Mouse (Mus musculus): ENCODE results near the gene Eefsec. TPM values are rescaled to one million over a fixed set of nuclear protein-coding genes. Genes with fewer than 3 reads are reported as not detected.

Gene Eefsec
- polyA plus RNA-seq, 1 experiment from 2014 or later = 35.1 TPM

DNA sequence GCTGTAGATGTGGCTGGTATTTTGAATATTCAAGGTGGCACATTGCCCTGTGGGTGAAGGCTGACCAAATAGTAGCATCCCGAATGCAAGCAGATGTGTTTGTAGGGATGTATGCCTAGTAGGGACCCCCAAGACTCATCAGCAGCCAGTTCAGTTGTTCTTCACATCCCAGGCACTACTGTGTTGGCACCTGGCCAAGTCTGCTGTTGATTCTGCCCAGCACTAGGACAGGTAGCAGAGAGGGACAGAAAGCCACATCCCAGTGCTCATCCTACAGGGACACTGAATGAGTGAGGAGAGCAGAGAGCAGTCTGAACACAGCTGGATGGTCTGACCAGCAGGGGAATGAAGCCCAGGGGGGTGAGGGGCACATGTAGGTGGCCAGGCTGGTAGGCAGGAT, 197.1 kb downstream of the Eefsec start:
- no peak for ATAC-seq (ENCODE audit: insufficient number of reproducible peaks, low FRiP score, low TSS enrichment, low read depth)
- no peaks in the 10 kb centered on the region for H3K9me3 ChIP-seq
- no peaks in the 10 kb centered on the region for H3K27me3 ChIP-seq
- no peak overlapping the region for H3K4me3 ChIP-seq
- H3K27ac ChIP-seq = no peak overlapping the region
- H3K4me2 ChIP-seq = no peak overlapping the region
- no peaks in the 10 kb centered on the region for H3K36me3 ChIP-seq
- H3K4me1 ChIP-seq = 0 out of 2 replicates have a peak, but pooled peaks cover 2% of the 10 kb centered on the region
- 90% methylated on average over 1 of the region's 1 CpGs for WGBS
- H3K9ac ChIP-seq = no peak overlapping the region

DNA sequence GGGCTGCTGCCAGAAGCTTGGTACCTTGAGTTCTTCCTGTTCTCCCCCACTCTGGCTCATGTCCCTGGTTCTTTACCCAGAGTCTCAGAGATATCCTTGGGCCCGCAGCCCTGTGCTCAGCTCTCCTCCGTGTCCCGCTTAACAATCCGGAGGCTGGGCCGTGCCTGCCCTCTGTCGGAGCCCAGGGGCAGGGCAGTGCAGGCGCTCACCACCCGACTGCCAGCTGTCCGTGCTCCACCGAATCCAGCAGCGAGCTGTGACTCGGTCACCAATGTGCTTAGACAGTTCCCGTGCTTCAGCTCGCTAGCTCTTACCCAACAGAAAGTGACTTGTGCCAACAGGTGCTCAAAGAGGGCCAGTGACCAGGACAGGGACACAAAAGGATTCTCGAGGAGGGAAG, 203.7 kb downstream of the Eefsec start:
- Histone ChIP-seq H3K9me3 (no peaks in the 10 kb centered on the region), H3K9ac (no peak overlapping the region), H3K27ac (no peak overlapping the region), H3K4me1 (peaks cover 7% of the 10 kb centered on the region; the same call in 1 of the 2 replicates), H3K27me3 (no peaks in the 10 kb centered on the region; the same call in 1 of the 2 replicates), H3K36me3 (no peaks in the 10 kb centered on the region), H3K4me3 (0 out of 2 replicates have a peak overlapping the region, but pooled peaks have one; percentile 7), H3K4me2 (no peak overlapping the region)
- no peak for ATAC-seq (ENCODE audit: insufficient number of reproducible peaks, low FRiP score, low TSS enrichment, low read depth)
- WGBS = 4% methylated on average over 15 of the region's 15 CpGs

DNA sequence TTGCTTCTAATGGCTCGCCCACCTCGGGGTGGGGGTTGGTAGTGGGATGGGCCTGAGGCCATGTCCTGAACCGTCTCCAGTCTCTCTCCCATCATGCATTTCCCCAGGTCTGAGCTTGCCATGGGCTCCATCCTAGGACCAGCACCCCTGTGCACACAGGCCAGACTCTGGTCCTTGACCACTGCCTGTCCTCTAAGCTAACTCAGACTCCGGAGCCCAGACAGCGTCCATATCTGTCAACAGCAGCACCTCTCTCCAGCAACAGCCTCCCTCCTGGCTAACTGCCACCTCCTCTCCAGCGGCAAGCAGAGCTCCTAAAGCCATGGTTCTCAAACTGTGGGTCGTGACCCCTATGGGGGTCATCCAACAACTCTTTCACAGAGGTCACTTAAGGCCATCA, 209.8 kb downstream of the Eefsec start:
- WGBS = 21% methylated on average over 7 of the region's 7 CpGs
- no peak overlapping the region for H3K27ac ChIP-seq
- H3K4me1 ChIP-seq = peaks cover 7% of the 10 kb centered on the region
- H3K27me3 ChIP-seq = peaks cover 32% of the 10 kb centered on the region
- no peak for ATAC-seq (ENCODE audit: insufficient number of reproducible peaks, low FRiP score, low TSS enrichment, low read depth)
- no peak overlapping the region for H3K4me3 ChIP-seq
- H3K9me3 ChIP-seq = no peaks in the 10 kb centered on the region
- H3K9ac ChIP-seq = no peak overlapping the region
- H3K4me2 ChIP-seq = no peak overlapping the region
- H3K36me3 ChIP-seq = no peaks in the 10 kb centered on the region

DNA sequence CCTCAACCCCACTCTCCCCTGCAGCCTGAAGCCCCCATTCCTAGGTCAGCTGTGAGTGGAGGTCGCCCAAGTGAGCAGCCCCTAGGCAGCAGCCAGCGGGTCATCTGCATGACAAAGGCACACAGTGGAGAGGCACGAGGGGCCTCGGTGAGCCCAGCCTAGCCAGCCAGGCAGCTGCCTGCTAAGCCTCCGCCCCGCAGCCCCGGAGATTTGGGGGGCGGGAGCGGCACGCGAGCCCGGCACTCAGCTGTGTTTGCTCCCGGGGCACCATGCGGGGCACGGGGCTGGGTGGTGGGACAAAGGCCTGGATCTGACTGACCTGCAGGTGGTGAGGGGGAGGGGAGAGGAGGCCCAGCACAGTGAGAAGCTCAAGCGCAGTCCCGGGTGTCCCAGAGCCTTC, 210.4 kb downstream of the Eefsec start:
- Histone ChIP-seq H3K4me3 (no peak overlapping the region), H3K27me3 (peaks cover 32% of the 10 kb centered on the region), H3K4me2 (0 out of 2 replicates have a peak overlapping the region, but pooled peaks have one; percentile 13), H3K9me3 (no peaks in the 10 kb centered on the region), H3K36me3 (no peaks in the 10 kb centered on the region), H3K4me1 (peaks cover 7% of the 10 kb centered on the region), H3K27ac (no peak overlapping the region), H3K9ac (no peak overlapping the region)
- 5% methylated on average over 17 of the region's 17 CpGs for WGBS
- no peak for ATAC-seq (ENCODE audit: insufficient number of reproducible peaks, low FRiP score, low TSS enrichment, low read depth)

DNA sequence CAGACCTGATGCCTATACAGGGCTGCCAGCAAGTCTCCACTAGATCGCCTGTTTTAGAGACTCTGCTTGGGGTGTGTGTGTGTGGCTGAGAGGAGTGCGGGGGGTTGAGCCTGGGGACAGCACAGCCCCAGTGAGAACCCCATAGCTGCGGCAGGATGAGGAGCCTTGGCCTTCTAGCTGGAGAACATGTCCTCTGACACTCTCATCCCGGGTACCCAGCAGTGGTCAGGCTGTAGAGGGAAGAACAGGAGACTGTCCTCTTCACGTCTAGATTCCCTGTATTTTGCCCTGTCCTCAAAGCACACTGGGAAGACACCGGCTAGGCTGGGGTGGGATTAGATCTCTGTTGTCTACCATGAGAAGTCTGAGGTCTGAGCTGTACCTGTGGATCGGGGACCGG, 210.9 kb downstream of the Eefsec start:
- H3K4me1 ChIP-seq = peaks cover 7% of the 10 kb centered on the region
- no peak for ATAC-seq (ENCODE audit: insufficient number of reproducible peaks, low FRiP score, low TSS enrichment, low read depth)
- H3K9me3 ChIP-seq = no peaks in the 10 kb centered on the region
- no peaks in the 10 kb centered on the region for H3K36me3 ChIP-seq
- no peak overlapping the region for H3K27ac ChIP-seq
- H3K27me3 ChIP-seq = peaks cover 32% of the 10 kb centered on the region
- no peak overlapping the region for H3K4me3 ChIP-seq
- no peak overlapping the region for H3K9ac ChIP-seq
- H3K4me2 ChIP-seq = no peak overlapping the region
- WGBS = 33% methylated on average over 8 of the region's 8 CpGs

DNA sequence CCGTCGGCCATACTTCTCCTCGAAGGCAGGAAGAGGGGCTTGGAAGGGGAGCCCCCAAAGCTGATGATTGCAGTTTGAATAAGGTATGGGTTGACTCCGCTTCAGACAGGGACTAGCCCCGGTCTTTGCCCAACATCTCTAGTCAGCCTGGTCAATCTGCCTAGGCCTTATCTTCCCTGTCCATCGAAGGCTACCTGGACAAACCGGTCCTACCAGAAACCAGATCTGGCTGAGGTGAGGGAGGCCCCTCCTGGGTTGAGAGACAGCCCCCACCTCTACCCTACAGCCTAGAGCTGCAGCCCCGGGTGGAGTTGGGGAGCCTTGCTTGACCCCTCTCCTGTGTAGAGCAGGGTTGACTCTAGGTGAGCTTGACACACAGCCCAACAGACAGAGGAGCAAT, 212.3 kb downstream of the Eefsec start:
- Histone ChIP-seq H3K27ac (no peak overlapping the region), H3K4me3 (no peak overlapping the region), H3K4me1 (peaks cover 7% of the 10 kb centered on the region), H3K9me3 (no peaks in the 10 kb centered on the region), H3K36me3 (no peaks in the 10 kb centered on the region), H3K27me3 (peaks cover 32% of the 10 kb centered on the region), H3K9ac (no peak overlapping the region), H3K4me2 (no peak overlapping the region)
- WGBS = 64% methylated on average over 8 of the region's 8 CpGs
- no peak for ATAC-seq (ENCODE audit: insufficient number of reproducible peaks, low FRiP score, low TSS enrichment, low read depth)

DNA sequence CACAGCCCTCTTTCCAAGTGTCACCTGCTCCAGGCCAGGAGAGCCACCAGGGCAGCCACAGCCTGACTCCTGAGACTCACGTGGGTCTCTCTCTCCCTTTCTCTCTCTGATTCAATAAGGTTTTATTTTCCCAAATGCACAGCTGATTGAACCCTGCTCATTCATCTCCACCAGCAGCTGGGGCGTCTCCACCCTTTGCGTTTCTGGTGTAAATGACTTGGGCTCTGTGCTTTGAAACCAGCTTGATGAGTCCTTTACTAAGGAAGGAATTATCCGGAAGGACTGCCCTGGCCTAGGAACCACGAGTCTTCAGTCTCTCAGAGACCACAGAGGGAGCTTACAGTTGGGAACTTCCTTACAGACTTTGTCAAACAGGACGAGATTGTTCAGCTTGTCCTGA, 214.1 kb downstream of the Eefsec start:
- ATAC-seq (ENCODE audit: insufficient number of reproducible peaks, low FRiP score, low TSS enrichment, low read depth) = no peak
- Histone ChIP-seq H3K27ac (no peak overlapping the region), H3K9ac (no peak overlapping the region), H3K36me3 (no peaks in the 10 kb centered on the region), H3K4me3 (no peak overlapping the region), H3K4me1 (peaks cover 7% of the 10 kb centered on the region), H3K4me2 (no peak overlapping the region), H3K9me3 (no peaks in the 10 kb centered on the region), H3K27me3 (peaks cover 32% of the 10 kb centered on the region)
- 62% methylated on average over 6 of the region's 6 CpGs for WGBS

DNA sequence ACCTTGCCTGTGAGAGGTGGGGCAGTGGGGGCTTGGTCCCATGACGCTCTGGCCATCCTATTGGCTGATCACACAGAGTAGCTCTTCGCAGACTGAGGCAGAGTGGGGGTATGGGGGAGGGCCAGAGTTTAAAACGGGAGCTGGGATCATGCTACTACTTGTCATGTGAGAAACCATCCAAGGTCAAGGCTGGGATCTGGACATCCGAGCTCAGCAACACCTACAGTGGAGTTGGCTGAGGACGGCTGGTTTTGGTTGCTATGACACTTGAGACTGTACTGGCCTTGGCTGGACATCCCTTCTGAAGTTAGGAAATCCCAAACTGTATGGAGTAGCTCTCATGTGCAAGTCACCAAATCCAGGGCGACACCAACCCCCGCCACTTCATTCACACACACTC, 214.5 kb downstream of the Eefsec start:
- Histone ChIP-seq H3K4me3 (no peak overlapping the region), H3K4me2 (no peak overlapping the region), H3K4me1 (peaks cover 7% of the 10 kb centered on the region), H3K27me3 (peaks cover 28% of the 10 kb centered on the region), H3K9ac (no peak overlapping the region), H3K27ac (no peak overlapping the region), H3K36me3 (no peaks in the 10 kb centered on the region), H3K9me3 (no peaks in the 10 kb centered on the region)
- no peak for ATAC-seq (ENCODE audit: insufficient number of reproducible peaks, low FRiP score, low TSS enrichment, low read depth)
- WGBS = 72% methylated on average over 7 of the region's 7 CpGs

DNA sequence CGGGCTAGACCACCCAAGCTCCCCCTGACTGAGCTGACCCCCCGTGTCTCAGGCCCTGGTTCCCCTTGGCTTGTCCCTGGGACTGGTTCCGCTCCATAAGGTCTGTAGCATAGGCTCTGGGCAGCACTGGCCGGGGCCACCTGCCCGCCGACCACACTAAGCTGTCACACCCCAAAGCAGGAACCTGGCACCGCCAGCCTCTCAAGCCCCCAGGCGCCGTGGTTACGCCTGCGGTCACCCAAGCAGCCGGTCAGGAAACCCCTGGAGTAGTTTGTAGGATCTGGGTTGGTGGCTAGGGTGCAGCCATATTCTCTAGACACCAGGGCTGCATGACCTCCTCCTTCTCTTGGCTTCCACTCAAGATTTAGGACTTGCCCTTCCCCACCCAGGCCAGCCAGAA, 217.1 kb downstream of the Eefsec start:
- Histone ChIP-seq H3K27me3 (0 out of 2 replicates have a peak, but pooled peaks cover 5% of the 10 kb centered on the region), H3K9me3 (no peaks in the 10 kb centered on the region), H3K27ac (no peak overlapping the region), H3K4me2 (no peak overlapping the region), H3K4me3 (no peak overlapping the region), H3K36me3 (no peaks in the 10 kb centered on the region), H3K4me1 (0 out of 2 replicates have a peak, but pooled peaks cover 5% of the 10 kb centered on the region), H3K9ac (no peak overlapping the region)
- no peak for ATAC-seq (ENCODE audit: insufficient number of reproducible peaks, low FRiP score, low TSS enrichment, low read depth)
- 84% methylated on average over 12 of the region's 12 CpGs for WGBS

DNA sequence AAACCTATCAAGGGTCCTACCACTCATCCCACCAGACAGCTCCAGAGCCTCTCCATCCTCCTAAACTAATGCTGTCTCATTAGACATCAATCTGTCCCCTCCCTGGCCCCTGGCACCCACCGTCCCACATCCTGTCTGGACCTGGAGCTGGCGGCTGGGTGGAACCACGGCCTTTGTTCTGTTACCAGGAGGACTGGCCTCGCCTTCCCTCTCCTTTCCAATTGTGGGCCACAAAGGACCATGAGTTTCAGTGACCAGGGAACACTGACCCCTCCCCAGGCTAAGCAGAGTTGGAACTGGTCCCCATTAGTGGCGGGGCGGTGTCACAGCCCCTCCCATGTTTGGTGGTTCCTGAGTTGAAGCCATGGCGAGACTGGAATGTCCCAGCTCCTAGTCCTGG, 218.8 kb downstream of the Eefsec start:
- Histone ChIP-seq H3K27me3 (0 out of 2 replicates have a peak, but pooled peaks cover 2% of the 10 kb centered on the region), H3K4me2 (no peak overlapping the region), H3K27ac (no peak overlapping the region), H3K36me3 (no peaks in the 10 kb centered on the region), H3K4me3 (no peak overlapping the region), H3K9me3 (no peaks in the 10 kb centered on the region), H3K9ac (no peak overlapping the region), H3K4me1 (0 out of 2 replicates have a peak, but pooled peaks cover 5% of the 10 kb centered on the region)
- WGBS = 42% methylated on average over 7 of the region's 7 CpGs
- no peak for ATAC-seq (ENCODE audit: insufficient number of reproducible peaks, low FRiP score, low TSS enrichment, low read depth)

DNA sequence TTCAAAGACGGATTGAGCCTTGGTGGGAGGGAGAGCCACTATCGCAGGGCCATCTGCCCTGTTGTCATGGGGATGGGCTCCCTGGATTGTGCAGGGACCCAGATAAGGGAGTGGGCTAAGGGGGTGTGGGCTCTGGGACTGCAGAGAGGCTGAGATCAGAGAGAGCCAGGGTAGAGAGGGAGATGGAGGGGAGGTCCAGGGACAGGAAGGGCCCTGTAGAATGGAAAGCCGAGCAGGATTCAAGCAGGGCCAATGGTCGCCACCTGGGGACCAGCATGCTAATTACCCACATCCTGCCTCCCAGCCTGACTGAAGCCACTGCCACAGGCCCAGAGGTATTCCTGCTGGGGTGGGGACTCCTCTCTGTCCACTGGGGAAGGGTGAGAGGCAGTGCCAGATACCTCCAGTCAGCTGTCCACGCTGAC, 219.8 kb downstream of the Eefsec start:
- H3K9ac ChIP-seq = no peak overlapping the region
- no peak for ATAC-seq (ENCODE audit: insufficient number of reproducible peaks, low FRiP score, low TSS enrichment, low read depth)
- no peaks in the 10 kb centered on the region for H3K36me3 ChIP-seq
- H3K4me3 ChIP-seq = no peak overlapping the region
- H3K4me1 ChIP-seq = 0 out of 2 replicates have a peak, but pooled peaks cover 5% of the 10 kb centered on the region
- H3K9me3 ChIP-seq = no peaks in the 10 kb centered on the region
- no peak overlapping the region for H3K27ac ChIP-seq
- H3K4me2 ChIP-seq = no peak overlapping the region
- 25% methylated on average over 5 of the region's 5 CpGs for WGBS
- 0 out of 2 replicates have a peak, but pooled peaks cover 2% of the 10 kb centered on the region for H3K27me3 ChIP-seq

DNA sequence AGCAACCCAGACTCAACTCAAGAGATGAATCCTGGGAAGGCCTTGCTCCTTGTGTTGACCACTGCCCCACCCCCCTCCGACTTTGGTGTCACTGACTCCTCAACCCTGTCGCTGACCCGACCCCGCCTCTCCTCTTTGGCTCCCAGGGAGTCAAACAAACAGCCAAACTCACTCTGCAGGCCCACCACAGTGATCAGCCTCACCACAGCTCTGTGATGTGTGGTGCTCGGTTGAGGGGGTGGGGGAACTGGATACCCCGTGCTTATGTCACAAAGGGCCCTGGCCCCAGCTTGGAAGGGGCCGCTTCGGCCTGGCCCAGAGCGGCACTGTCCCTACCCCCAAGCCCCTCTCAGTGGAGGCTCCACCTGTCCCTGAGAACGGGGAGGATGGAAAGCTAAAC, 224.4 kb downstream of the Eefsec start, which contains the start of gene Dnajb8:
Gene Dnajb8, plus strand, starts transcription at position 301 of the 400 bp plus-strand sequence.
- Histone ChIP-seq H3K27me3 (no peaks in the 10 kb centered on the region), H3K9ac (no peak within 1 kb of the TSS), H3K4me2 (no peak within 1 kb of the TSS), H3K27ac (no peak within 1 kb of the TSS), H3K36me3 (no peaks in the 10 kb centered on the region), H3K9me3 (no peaks in the 10 kb centered on the region), H3K4me3 (no peak within 1 kb of the TSS), H3K4me1 (0 out of 2 replicates have a peak, but pooled peaks cover 5% of the 10 kb centered on the region)
- no peak for ATAC-seq (ENCODE audit: insufficient number of reproducible peaks, low FRiP score, low TSS enrichment, low read depth)
- WGBS = 49% methylated on average over 10 of the region's 10 CpGs

DNA sequence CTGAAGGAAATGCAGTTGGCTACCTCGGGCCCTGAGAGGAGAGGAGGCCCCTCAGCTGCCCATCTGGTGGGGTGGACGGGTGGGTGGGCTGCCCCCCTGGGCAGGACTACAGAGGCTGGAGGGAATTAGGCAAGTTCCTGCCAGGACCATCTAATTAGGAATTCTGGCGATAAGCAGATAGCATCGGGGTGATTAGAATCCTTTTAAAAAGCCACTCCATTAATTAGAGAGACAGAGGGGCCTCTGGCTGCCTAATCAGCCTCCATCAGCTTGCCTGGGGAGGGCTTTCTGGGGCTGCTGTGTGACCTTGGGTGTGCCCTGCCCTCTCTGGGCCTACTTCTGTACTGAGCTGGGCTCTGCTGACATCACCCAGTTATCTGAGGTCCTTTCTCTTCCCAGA, 227.2 kb downstream of the Eefsec start:
- no peak overlapping the region for H3K9ac ChIP-seq
- no peak overlapping the region for H3K4me2 ChIP-seq
- H3K4me3 ChIP-seq = no peak overlapping the region
- H3K27me3 ChIP-seq = no peaks in the 10 kb centered on the region
- ATAC-seq (ENCODE audit: insufficient number of reproducible peaks, low FRiP score, low TSS enrichment, low read depth) = no peak
- no peaks in the 10 kb centered on the region for H3K9me3 ChIP-seq
- no peaks in the 10 kb centered on the region; the same call in 1 of the 2 replicates for H3K4me1 ChIP-seq
- no peaks in the 10 kb centered on the region for H3K36me3 ChIP-seq
- no peak overlapping the region for H3K27ac ChIP-seq
- 21% methylated on average over 4 of the region's 4 CpGs for WGBS
